Mouse (Mus musculus): ENCODE measurements around the gene Trrap. TPM values are rescaled to one million over a fixed set of nuclear protein-coding genes. Genes with fewer than 3 reads are reported as not detected.

Trrap gene
- polyA plus RNA-seq, 1 experiment: 109 TPM

DNA sequence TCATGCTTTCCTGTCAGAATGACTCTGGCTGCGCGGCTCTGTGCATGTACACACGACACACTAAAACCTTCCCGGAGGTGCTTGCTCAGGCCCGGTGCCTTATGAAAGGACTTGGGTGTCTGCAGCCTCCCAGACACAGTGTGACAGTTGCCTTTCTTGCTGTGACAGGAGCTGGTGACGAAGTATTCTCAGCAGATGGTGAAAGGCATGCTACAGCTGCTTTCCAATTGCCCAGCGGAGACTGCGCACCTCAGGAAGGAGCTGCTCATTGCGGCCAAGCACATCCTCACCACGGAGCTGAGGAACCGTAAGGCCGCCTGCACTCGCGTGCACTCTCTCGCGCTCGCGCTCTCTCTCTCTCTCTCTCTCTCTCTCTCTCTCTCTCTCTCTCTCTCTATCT, 18.9 kb downstream of the Trrap start:
- Histone ChIP-seq H3K4me1 (ENCODE audit: control insufficient read depth, insufficient read depth, low read length) (no peaks in the 10 kb centered on the region), H3K27ac (ENCODE audit: control insufficient read depth, insufficient read depth, low read depth, low read length) (no peak overlapping the region), H3K36me3 (ENCODE audit: control insufficient read depth, insufficient read depth, low read length) (peaks cover 4% of the 10 kb centered on the region), H3K4me3 (ENCODE audit: control insufficient read depth, low read depth, low read length) (no peak overlapping the region), H3K27me3 (ENCODE audit: control insufficient read depth, insufficient read depth, low read length) (no peaks in the 10 kb centered on the region)
- no peak for TF ChIP-seq CTCF (IDR thresholded peaks at IDR 0.05; ENCODE audit: control insufficient read depth, insufficient read depth, insufficient replicate concordance, low read depth, low read length)
- no peak for TF ChIP-seq POLR2A (IDR thresholded peaks at IDR 0.05; ENCODE audit: control insufficient read depth, low read depth, low read length)

DNA sequence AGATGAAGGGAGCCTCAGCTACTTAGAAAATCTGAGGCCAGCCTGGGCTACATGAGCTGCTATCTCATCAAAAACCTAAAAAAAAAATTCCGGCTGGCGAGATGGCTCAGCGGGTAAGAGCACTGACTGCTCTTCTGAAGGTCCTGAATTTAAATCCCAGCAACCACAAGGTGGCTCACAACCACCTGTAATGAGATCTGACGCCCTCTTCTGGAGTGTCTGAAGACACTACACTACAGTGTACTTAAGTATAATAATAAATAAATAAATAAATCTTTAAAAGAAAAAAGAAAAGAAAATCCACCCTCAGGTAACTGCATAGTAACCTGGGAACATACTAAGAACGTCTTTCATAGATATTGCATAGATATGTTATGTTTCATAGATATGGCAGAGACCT, 25.8 kb downstream of the Trrap start:
- TF ChIP-seq CTCF (IDR thresholded peaks at IDR 0.05; ENCODE audit: control insufficient read depth, insufficient read depth, insufficient replicate concordance, low read depth, low read length) (no peak), POLR2A (IDR thresholded peaks at IDR 0.05; ENCODE audit: control insufficient read depth, low read depth, low read length) (no peak)
- Histone ChIP-seq H3K27me3 (ENCODE audit: control insufficient read depth, insufficient read depth, low read length) (no peaks in the 10 kb centered on the region), H3K36me3 (ENCODE audit: control insufficient read depth, insufficient read depth, low read length) (peaks cover 15% of the 10 kb centered on the region), H3K4me1 (ENCODE audit: control insufficient read depth, insufficient read depth, low read length) (no peaks in the 10 kb centered on the region), H3K27ac (ENCODE audit: control insufficient read depth, insufficient read depth, low read depth, low read length) (no peak overlapping the region), H3K4me3 (ENCODE audit: control insufficient read depth, low read depth, low read length) (no peak overlapping the region)

DNA sequence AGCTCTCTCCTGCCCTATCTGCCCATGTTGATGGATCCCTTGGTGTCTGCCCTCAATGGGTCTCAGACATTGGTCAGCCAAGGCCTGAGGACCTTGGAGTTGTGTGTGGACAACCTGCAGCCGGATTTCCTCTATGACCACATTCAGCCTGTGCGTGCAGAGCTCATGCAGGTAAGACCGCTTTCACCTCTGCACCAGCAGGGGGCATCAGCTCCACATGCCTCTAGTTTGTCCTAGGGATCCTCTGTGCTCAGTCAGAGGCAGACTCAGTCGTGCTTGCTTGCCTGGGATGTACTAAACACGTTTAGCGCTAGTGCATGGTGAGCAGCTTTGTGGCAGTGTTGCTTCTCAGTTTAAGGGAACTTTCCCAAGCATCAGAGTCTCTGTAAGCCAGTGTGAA, 27.2 kb downstream of the Trrap start:
- H3K27me3 ChIP-seq (ENCODE audit: control insufficient read depth, insufficient read depth, low read length): no peaks in the 10 kb centered on the region
- no peak overlapping the region for H3K27ac ChIP-seq (ENCODE audit: control insufficient read depth, insufficient read depth, low read depth, low read length)
- peaks cover 16% of the 10 kb centered on the region for H3K36me3 ChIP-seq (ENCODE audit: control insufficient read depth, insufficient read depth, low read length)
- TF ChIP-seq POLR2A (IDR thresholded peaks at IDR 0.05; ENCODE audit: control insufficient read depth, low read depth, low read length) (no peak), CTCF (IDR thresholded peaks at IDR 0.05; ENCODE audit: control insufficient read depth, insufficient read depth, insufficient replicate concordance, low read depth, low read length) (peak; percentile 69; the same call in 1 of the 2 replicates)
- no peaks in the 10 kb centered on the region for H3K4me1 ChIP-seq (ENCODE audit: control insufficient read depth, insufficient read depth, low read length)
- H3K4me3 ChIP-seq (ENCODE audit: control insufficient read depth, low read depth, low read length): no peak overlapping the region

DNA sequence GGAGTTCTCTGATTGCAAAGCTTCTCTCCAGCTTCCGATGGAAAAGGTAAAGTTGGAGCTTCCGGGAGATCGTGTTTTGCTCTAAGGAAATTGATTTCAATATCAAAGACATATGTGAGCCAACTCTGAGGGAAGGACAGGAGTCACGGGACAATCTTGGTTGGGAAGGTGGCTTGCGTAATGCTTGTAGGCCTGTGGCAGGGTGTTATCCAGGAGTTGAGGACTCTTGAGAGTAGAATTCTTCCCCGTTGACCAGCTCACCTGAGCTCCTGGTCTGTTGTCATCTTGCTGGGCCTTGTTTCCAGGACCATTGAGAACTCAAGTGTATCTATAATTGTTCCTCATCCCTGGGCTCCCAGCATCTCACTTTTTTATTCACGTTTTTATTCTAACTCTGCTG, 29.6 kb downstream of the Trrap start:
- no peak for TF ChIP-seq CTCF (IDR thresholded peaks at IDR 0.05; ENCODE audit: control insufficient read depth, insufficient read depth, insufficient replicate concordance, low read depth, low read length)
- TF ChIP-seq POLR2A (IDR thresholded peaks at IDR 0.05; ENCODE audit: control insufficient read depth, low read depth, low read length): no peak
- no peaks in the 10 kb centered on the region for H3K27me3 ChIP-seq (ENCODE audit: control insufficient read depth, insufficient read depth, low read length)
- no peaks in the 10 kb centered on the region for H3K4me1 ChIP-seq (ENCODE audit: control insufficient read depth, insufficient read depth, low read length)
- peaks cover 11% of the 10 kb centered on the region for H3K36me3 ChIP-seq (ENCODE audit: control insufficient read depth, insufficient read depth, low read length)
- no peak overlapping the region for H3K27ac ChIP-seq (ENCODE audit: control insufficient read depth, insufficient read depth, low read depth, low read length)
- H3K4me3 ChIP-seq (ENCODE audit: control insufficient read depth, low read depth, low read length): no peak overlapping the region

DNA sequence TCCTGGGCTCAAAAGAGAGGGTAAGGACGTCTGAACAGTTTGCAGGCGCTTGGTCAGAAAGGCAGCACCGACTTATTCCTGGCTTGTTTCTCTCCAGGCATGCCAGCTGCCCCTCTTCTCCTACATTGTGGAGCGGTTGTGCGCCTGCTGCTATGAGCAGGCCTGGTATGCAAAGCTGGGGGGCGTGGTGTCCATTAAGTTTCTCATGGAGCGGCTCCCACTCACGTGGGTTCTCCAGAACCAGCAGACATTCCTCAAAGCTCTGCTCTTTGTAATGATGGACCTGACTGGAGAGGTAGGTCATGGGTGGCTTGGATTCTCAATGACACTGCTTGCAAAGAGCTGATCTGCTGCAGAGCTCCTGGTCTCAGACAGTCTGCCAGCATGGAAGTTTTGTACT, 35.5 kb downstream of the Trrap start:
- no peaks in the 10 kb centered on the region for H3K27me3 ChIP-seq (ENCODE audit: control insufficient read depth, insufficient read depth, low read length)
- no peak for TF ChIP-seq POLR2A (IDR thresholded peaks at IDR 0.05; ENCODE audit: control insufficient read depth, low read depth, low read length)
- TF ChIP-seq CTCF (IDR thresholded peaks at IDR 0.05; ENCODE audit: control insufficient read depth, insufficient read depth, insufficient replicate concordance, low read depth, low read length): no peak
- no peaks in the 10 kb centered on the region for H3K4me1 ChIP-seq (ENCODE audit: control insufficient read depth, insufficient read depth, low read length)
- peaks cover 14% of the 10 kb centered on the region for H3K36me3 ChIP-seq (ENCODE audit: control insufficient read depth, insufficient read depth, low read length)
- no peak overlapping the region for H3K4me3 ChIP-seq (ENCODE audit: control insufficient read depth, low read depth, low read length)
- H3K27ac ChIP-seq (ENCODE audit: control insufficient read depth, insufficient read depth, low read depth, low read length): no peak overlapping the region

DNA sequence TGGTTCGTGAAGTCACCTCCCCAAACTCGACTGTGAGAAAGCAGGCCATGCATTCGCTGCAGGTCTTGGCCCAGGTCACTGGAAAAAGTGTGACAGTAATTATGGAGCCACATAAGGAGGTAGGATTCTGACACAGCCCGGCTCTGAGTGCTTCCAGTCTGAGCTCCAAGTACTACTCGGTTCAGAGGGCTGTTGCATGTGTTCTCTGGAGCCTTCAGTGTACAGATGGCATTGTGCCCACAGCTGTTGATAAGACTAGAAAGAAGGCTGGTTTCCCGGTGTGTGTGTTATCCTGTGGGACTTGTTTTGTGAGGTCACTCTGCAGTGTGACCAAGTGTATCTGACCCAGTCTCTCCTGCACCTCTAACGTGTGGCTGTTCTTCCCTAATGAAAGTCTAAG, 36.6 kb downstream of the Trrap start:
- Histone ChIP-seq H3K27me3 (ENCODE audit: control insufficient read depth, insufficient read depth, low read length) (no peaks in the 10 kb centered on the region), H3K27ac (ENCODE audit: control insufficient read depth, insufficient read depth, low read depth, low read length) (no peak overlapping the region), H3K36me3 (ENCODE audit: control insufficient read depth, insufficient read depth, low read length) (peaks cover 11% of the 10 kb centered on the region), H3K4me1 (ENCODE audit: control insufficient read depth, insufficient read depth, low read length) (no peaks in the 10 kb centered on the region), H3K4me3 (ENCODE audit: control insufficient read depth, low read depth, low read length) (no peak overlapping the region)
- TF ChIP-seq POLR2A (IDR thresholded peaks at IDR 0.05; ENCODE audit: control insufficient read depth, low read depth, low read length): no peak
- no peak for TF ChIP-seq CTCF (IDR thresholded peaks at IDR 0.05; ENCODE audit: control insufficient read depth, insufficient read depth, insufficient replicate concordance, low read depth, low read length)

DNA sequence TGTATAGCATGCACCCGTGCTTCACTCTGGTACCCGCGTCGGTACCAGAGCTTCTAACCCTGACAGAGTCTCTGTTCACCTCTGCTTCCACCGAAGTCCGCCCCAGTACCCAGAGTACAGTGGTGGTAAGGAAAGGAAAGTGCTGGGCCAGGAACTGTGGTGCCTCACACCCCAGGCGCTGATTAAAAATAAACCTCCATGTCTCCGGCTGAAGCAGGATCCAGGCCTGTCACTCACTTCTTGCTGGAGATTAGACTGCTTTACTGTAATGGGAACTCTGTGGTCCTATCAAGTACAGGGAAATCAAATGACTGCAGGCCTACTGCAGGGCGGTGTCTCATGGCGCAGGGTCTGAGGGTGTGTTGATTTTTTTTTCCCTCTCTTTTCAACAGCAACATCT, 39.4 kb downstream of the Trrap start:
- H3K4me1 ChIP-seq (ENCODE audit: control insufficient read depth, insufficient read depth, low read length): no peaks in the 10 kb centered on the region
- no peaks in the 10 kb centered on the region for H3K27me3 ChIP-seq (ENCODE audit: control insufficient read depth, insufficient read depth, low read length)
- H3K4me3 ChIP-seq (ENCODE audit: control insufficient read depth, low read depth, low read length): no peak overlapping the region
- no peak for TF ChIP-seq POLR2A (IDR thresholded peaks at IDR 0.05; ENCODE audit: control insufficient read depth, low read depth, low read length)
- TF ChIP-seq CTCF (IDR thresholded peaks at IDR 0.05; ENCODE audit: control insufficient read depth, insufficient read depth, insufficient replicate concordance, low read depth, low read length): no peak
- H3K36me3 ChIP-seq (ENCODE audit: control insufficient read depth, insufficient read depth, low read length): peaks cover 11% of the 10 kb centered on the region
- H3K27ac ChIP-seq (ENCODE audit: control insufficient read depth, insufficient read depth, low read depth, low read length): no peak overlapping the region

Measured in testis, adult 2 months (tissue).